Mouse (Mus musculus) thymus, postnatal 25 days (tissue): Measurements from ENCODE around the gene Ylpm1.

Source experiments
- DNase-seq: peaks from one replicate; pipeline ENCODE4 v3.0.0; 2022

The Ylpm1 gene

DNA sequence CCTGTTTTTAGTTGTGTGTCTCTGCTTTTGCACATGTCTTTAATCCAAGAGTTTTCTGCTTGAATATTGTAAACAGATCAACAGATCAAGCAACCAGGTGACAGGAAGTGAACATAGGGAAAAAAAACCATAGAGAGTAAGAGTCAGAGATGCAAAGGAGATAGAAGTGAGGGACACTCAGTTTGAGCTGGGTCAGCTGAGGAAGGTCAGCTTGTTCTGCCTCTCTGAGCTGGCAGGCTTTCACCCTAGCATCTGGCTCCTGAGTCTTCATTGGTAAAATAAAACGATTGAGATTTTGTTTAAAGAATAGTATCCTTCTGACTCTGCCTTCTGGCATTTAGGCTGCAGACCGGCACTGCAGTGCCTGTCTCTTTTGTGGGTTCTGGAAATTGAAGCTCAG is 14.4 kb downstream of the Ylpm1 start:
- no peak for DNase-seq

GRCm38 (mm10) chr12:85012185-85012584 is 16.1 kb downstream of the Ylpm1 start:
- no peak for DNase-seq

DNA sequence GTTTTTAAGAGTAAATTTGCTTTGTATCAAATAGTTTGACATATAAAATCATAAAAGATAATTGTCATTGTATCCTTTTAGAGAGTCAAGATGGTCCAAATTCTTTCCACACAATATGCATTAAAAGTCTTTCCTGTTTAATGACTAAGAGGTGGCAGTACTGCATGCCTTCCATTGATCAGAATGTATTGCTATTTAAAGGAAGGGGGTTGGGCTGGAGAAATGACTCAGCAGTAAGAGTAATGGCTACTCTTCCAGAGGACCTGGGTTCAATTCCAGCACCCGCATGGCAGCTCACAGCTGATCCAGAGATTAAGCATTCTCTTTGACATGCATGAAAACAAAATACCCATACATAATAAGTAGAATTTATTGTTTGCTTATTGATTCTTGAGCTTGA is 25.9 kb downstream of the Ylpm1 start:
- DNase-seq: no peak

DNA sequence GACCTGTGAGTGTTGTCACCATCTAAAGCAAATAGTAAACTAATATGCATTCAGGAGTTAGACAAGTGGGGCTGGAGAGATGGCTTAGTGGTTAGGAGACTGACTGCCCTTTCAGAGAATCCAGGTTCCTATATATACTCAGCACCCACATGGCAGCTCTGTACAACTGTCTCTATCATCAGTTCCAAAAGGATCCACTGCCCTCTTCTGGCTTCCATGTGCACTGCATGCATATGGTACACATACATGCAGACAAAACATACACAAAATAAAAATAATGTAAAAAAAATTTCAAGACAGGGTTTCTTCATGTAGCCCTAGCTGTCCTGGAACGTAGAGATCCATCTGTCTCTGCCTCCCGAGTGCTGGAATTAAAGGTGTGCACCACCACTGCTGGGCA is 36.6 kb downstream of the Ylpm1 start:
- DNase-seq: peak; percentile 30

GRCm38 (mm10) chr12:85051218-85051617 is 55.1 kb downstream of the Ylpm1 start:
- DNase-seq: no peak

- no peak for DNase-seq
Observed at GRCm38 (mm10) chr12:85071043-85071442, 74.9 kb downstream of the Ylpm1 start.

- DNase-seq: no peak
Observed at GRCm38 (mm10) chr12:85077100-85077499, 81.0 kb downstream of the Ylpm1 start.

GRCm38 (mm10) chr12:85084257-85084656 is 88.1 kb downstream of the Ylpm1 start:
- DNase-seq: no peak

DNA sequence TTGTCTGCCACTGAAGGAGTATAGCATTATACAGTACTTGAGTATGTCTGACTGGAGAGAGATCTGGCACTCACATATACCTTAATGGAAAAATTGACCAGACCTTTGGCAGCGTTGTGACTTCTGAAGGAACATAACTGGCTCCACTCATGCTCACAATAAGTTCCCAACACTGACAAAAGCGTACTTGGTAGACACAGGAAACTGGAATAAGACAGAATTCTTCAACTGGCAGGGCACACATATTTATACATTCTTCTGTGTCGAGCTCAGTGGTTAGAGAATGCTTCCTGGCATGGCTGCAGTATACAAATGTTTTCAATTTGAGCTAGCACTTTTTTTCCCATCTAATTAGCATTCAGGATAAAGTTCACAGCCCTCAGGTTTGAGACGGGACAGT is 88.8 kb downstream of the Ylpm1 start:
- no peak for DNase-seq

GRCm38 (mm10) chr12:85087845-85088244 is 91.7 kb downstream of the Ylpm1 start:
- DNase-seq: no peak

GRCm38 (mm10) chr12:85091190-85091589 is 95.1 kb downstream of the Ylpm1 start:
- DNase-seq: no peak

DNA sequence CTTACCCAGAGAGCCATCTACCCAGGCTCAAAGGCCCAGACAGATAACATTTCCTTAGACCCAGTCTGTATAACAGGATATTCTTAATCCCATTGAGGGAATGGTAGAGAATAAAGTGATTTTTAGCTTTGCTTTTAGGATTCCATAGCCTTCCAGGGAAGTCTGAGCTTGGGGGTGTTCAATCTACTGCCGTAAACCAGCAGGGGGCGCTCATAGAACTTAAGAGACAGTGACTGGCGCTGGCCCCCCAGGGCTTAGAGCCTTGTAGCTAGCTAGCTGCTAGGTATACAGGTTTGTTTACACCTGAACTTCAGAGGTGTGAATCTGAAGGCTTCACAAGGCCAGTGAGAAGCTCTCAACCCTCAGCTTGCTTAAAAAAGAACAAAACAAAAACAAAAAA is 96.1 kb downstream of the Ylpm1 start:
- peak; percentile 79 for DNase-seq

GRCm38 (mm10) chr12:85094010-85094409 is 97.9 kb downstream of the Ylpm1 start:
- DNase-seq: no peak

GRCm38 (mm10) chr12:85094706-85095105 is 98.6 kb downstream of the Ylpm1 start:
- no peak for DNase-seq

DNA sequence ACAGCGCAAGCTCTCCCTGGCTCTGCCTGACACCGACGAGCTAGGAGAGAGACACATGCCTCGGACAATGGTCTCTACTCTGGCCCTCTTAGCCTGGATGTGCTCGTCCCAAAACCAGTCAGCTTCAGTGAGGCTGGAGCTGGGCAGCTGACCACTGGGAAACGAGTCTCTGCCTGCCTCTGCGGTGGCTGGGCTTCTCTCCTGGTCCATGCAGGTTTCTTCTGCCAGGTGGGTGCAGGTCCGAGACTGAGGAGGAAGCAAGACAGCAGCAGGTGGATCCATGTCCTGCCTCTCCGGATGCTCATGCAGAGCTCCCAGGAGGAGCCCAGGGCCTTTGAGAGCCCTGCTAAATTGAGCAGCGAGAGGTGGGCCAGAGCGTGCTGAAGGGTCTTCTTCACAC is 99.0 kb downstream of the Ylpm1 start:
- no peak for DNase-seq

DNA sequence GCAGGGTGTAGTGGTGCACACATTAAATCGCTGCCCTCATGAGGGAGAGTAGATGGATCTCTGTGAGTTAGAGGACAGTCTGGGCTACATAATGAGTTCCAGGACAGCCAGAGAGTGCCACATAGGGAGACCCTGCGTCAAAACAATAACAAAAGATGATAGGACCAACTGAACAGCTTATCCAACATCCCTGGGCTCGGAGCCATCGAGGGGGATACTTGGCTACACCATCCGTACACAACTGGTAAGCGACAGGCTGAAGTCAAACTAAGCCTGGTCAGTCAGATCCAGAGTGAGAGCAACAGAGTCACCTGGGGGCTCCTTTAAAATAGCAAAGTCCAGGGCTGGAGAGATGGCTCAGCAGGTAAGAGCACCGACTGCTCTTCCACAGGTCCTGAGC is 99.7 kb downstream of the Ylpm1 start:
- no peak for DNase-seq

DNA sequence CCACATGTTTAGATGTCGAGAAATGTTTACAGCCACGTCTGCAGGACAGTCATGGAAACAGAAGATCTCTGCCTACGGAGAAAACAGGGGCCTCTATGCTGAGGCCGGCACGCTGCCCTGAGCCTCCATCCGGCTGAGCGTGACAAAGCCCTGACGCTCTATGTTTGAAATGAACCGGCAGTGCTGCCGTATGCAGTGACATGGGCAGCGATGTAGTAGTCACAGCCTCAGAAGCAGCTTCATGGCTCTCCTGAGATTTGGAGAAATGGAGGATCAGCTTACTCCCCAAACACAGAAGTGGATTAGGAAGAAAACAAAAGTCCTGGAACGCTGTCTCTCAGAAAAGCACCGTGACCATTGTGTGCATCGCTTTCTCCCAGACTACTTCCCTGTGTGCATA is 104.9 kb downstream of the Ylpm1 start:
- no peak for DNase-seq

DNA sequence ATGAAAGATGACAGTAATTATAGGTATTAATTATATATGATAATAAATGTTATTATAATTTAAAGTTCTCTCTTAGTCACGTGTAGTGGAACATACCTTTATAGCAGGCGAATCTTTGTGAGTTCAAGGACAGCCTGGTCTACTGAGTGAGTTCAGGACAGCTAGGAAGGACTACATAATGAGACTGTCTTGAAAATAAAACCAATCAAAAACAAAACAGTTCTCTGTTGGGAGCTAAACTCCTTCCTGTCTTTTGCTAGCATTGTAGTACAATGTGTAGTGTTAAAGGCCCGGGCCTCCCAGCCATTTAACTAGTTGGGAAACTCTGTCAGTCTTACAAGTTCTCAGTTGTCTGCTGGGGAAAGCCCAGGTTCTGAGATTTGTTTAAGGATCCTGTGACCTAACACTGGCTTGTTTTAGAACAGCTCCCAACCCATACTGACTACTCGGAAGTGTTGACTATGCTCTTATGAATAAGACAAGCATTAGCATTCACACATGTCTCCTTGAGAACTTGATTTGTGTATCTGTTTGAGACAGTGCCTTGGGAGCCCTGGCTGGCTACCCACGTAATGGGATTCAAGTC is 105.5 kb downstream of the Ylpm1 start:
- DNase-seq: no peak

DNA sequence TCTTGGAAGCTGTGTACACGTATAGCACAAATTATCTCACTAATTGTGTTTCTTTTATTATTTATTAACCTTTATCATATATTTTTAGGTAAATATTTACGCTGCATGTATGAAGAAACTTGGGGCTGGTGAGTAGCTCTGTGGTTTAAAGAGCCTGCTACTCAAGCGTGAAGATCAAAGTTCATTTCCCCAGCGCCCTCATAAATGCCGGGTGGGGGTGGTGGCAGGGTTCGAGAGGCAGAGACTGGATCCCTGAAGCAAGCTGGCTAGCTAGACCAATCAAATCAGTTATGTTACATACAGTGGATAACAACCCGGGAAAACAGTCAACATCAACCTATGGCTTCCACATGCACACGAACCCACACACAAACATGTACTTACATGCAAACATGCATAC is 107.0 kb downstream of the Ylpm1 start:
- DNase-seq: no peak

DNA sequence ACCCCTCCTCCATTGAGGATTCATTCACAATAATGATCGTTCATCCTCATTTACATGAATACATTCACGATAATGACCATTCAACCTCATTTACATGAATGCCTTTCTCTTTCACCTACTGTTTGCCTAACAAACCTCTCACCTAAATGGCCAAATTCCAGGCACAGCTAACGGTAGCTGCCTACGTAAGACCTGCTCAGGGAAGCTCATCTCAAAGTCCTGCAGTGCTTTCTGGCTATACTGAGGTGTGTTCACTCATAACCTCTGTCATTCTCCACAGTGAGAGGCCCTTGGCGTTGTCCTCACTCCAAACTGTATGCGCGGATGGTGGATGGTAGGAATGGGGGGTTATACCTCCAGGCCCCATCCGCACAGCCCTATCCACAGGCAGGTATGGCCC is 108.7 kb downstream of the Ylpm1 start:
- no peak for DNase-seq

- DNase-seq: no peak
Observed at GRCm38 (mm10) chr12:85106292-85106691, 110.2 kb downstream of the Ylpm1 start.

DNA sequence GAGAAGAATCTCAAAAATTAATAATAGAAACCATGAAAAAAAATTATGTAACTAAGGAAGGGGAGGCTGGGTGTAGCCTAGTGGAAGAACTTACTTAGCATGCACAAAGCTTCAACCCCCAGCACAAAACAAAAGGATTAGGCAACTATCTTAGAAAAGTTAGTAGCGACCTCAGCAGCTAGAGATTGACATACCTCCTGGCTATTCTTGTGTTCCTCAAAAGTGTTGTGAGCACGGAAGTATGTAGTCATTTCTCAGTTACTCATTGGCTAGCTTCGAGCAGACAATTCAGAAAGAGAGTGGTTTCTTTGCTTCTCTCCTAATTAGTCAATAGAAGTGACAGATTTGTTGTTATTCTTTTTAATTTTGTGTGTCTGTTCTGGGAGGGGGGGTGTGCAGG is 112.5 kb downstream of the Ylpm1 start:
- DNase-seq: no peak

GRCm38 (mm10) chr12:85109426-85109825 is 113.3 kb downstream of the Ylpm1 start:
- no peak for DNase-seq

DNA sequence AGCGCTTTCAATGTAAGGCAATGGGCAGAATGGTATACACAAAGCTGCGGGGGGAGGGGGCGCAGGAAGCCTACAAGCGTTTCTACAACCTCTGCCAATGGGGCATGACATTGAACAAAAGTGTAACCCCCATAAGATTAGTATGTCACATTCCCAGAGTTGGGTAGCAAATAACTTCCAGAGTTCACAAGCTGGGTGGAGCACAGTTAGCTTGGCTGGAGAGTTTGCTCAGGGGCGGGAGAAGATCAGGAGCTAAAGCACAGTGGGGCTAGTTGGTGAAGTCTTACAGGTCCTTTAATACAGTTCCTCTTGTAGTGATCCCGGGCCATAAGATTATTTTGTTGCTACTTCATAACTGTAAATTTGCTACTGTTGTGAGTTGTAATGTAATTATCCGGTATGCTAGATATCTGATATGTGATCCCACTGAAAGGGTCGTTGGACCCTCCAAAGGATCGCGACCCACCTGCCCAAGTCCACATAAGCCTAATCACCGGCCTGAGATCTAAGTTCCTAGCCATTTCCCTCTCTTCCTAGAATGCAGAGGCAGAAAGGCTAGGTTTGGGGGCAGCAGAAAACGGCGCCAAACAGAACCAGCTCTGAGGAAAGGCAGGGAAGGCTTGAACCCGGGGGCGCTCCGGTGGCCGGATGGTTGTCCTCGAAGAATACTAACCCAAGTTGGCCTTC is 114.0 kb downstream of the Ylpm1 start:
- peak; percentile 33 for DNase-seq
